Mouse (Mus musculus) ES-Bruce4 (cell line): ENCODE measurements around the gene Uxs1.

Experiments used
- CTCF ChIP-seq: IDR thresholded peaks from one replicate; pipeline ENCODE4 v1.8.1; 2011; ENCODE audit warnings: low read depth, low read length
- EP300 ChIP-seq: IDR thresholded peaks from 2 replicates; pipeline ENCODE4 v1.6.1; 2011; ENCODE audit warnings: low read depth, low read length; ENCODE audit not compliant: insufficient read depth
- POLR2A ChIP-seq: IDR thresholded peaks from one replicate; pipeline ENCODE4 v1.8.1; 2011; ENCODE audit warnings: low read length; ENCODE audit not compliant: insufficient read depth

DNA sequence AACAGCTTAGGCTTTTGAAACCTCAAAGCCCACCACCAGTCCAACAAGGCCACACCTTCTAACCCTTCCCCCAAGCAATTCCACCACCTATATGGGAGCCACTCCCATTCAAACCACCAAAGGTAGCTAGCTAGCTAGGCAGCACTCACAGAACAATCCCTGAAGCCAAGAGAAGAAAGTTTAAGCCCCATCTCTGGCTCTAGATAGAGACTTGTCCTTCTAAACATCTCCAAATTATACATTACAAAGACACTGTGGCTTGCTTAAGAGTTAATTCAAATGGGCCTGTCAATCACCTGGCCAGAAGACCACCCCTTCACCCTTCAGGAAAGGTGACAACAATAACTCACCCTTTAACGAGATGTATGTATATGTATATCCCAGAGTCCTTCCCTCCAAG is 7.0 kb downstream of the Uxs1 start:
- no peak for TF ChIP-seq EP300
- TF ChIP-seq CTCF = no peak
- no peak for TF ChIP-seq POLR2A
